Mouse (Mus musculus) brain, embryonic 14.5 days (tissue): ENCODE data around the gene Hip1.

ENCODE experiments used
- CTCF ChIP-seq: fragments of 200-500 bp; IDR thresholded peaks from 2 replicates; pipeline ENCODE4 v1.5.1; 2012; ENCODE audit warnings: inconsistent platforms, mild to moderate bottlenecking, moderate library complexity, borderline replicate concordance; ENCODE audit not compliant: insufficient read depth, insufficient read length; ENCODE audit errors: extremely low read depth
- POLR2A ChIP-seq: fragments of 200-500 bp; IDR thresholded peaks from 2 replicates; pipeline ENCODE4 v1.6.1; 2012; ENCODE audit warnings: mild to moderate bottlenecking, inconsistent platforms, borderline replicate concordance; ENCODE audit not compliant: poor library complexity, insufficient read depth, insufficient read length, severe bottlenecking; ENCODE audit errors: extremely low read depth

- TF ChIP-seq CTCF (no peak), POLR2A (no peak)
Measured at GRCm38 (mm10) chr5:135371195-135371594, 173.7 kb downstream of the Hip1 start.
